Mouse (Mus musculus): ENCODE data around the gene Slc39a10. TPM values are rescaled to one million over a fixed set of nuclear protein-coding genes. Genes with fewer than 3 reads are reported as not detected.
"Not testable (repeated sequence)": the region's sequence is repeated elsewhere in the genome, so short reads cannot be mapped to it uniquely, and the experiment has no call there.

Gene Slc39a10
- polyA plus RNA-seq, 1 experiment from 2014 or later, result 2.7 TPM

DNA sequence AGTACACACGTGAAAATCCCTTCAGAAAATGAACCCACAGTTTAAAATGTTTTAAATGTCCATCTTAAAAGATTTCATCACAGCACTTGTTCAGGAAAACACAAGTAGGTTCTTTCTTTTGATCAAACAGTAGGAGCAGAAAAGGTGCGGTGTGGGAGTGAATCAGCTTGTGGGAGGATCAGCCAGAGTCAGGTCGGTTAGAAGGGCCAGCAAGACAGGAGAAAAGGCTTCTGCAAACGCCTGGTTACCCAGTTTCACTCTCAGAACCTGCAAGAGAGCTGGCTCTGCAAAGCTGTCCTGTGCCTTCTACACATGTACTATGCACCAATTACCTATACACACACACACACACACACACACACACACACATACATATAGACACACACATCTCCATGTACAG is 49.2 kb downstream of the Slc39a10 start:
- Histone ChIP-seq H3K27ac (ENCODE audit: low read length) (no peak overlapping the region), H3K4me3 (ENCODE audit: low read depth, low read length) (no peak overlapping the region), H3K36me3 (ENCODE audit: control insufficient read depth, insufficient read depth) (no peaks in the 10 kb centered on the region), H3K27me3 (ENCODE audit: control insufficient read depth, insufficient read depth, low read depth, low read length) (no peaks in the 10 kb centered on the region), H3K9me3 (replicated peaks; ENCODE audit: control insufficient read depth, low read length) (no peaks in the 10 kb centered on the region), H3K4me2 (ENCODE audit: low read depth, low read length) (no peak overlapping the region), H3K4me1 (ENCODE audit: control insufficient read depth, low read depth, low read length) (no peaks in the 10 kb centered on the region), H3K9ac (ENCODE audit: low read depth, low read length) (no peak overlapping the region)
- ATAC-seq (ENCODE audit: low read depth), result no peak
- WGBS (ENCODE audit: insufficient replicate concordance), result 49% methylated on average over 4 of the region's 4 CpGs

DNA sequence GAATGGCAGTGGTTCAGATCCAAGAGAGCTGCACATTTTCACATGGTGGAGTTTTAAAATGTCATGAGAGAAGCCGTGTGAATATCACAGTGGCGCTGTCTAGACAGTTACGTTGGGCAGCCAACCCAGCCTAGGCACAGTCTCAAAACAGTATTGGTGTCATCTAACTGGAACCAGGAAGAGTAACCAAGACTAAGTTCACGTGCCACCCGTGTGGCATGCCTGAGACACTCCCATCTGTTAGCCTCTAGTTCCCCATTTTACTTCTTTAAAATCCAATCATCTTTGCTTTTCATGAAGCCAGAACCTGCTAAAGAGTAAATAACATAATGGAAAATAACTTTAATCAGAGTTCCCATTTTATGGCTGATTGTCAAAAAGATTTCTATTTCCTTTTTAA is 60.7 kb downstream of the Slc39a10 start:
- Histone ChIP-seq H3K4me1 (ENCODE audit: control insufficient read depth, low read depth, low read length) (no peaks in the 10 kb centered on the region), H3K27ac (ENCODE audit: low read length) (no peak overlapping the region)

DNA sequence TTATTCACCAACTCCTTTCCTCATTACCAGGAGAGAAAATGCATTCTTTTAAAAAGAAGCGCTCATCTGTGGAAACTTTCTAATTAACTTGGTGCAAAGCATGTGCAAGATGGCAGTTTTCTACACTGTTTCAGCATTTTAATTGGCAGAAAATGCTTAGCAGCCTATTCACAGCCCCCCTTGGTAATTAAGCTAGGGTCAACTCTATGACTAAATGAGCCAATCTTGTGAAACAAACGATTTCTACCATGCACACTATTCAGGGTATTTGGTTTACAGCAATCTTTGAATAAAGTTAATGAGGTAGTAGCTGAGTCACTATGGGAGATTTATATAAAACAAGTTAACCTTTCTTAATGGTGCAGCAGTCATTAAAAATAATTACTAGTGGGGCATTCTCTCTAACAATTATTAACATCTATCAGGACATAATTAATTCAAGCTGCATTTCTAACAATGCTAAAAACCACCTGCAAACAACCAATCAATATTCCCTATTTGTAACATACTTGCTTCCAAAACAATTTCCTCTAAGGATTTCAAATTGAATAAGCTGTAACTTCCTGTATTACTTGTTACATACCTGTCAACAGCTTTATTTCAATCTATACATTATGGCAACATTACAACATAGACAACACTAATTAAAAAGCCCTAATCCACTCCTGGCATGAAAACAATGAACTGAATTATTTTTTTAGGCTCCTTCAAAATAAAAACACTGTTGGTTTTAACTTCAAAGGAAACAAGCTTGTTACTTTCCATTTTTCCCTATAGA is 62.4 kb downstream of the Slc39a10 start:
- no peaks in the 10 kb centered on the region for H3K9me3 ChIP-seq (replicated peaks; ENCODE audit: control insufficient read depth, low read length)

More for the DNA sequence above, 60.7 kb downstream of the Slc39a10 start:
- no peaks in the 10 kb centered on the region for H3K27me3 ChIP-seq (ENCODE audit: control insufficient read depth, insufficient read depth, low read depth, low read length)
- 61% methylated on average over 5 of the region's 5 CpGs for WGBS (ENCODE audit: insufficient replicate concordance)
- no peaks in the 10 kb centered on the region for H3K36me3 ChIP-seq (ENCODE audit: control insufficient read depth, insufficient read depth)
- H3K4me3 ChIP-seq (ENCODE audit: low read depth, low read length), result no peak overlapping the region
- H3K9me3 ChIP-seq (replicated peaks; ENCODE audit: control insufficient read depth, low read length), result no peaks in the 10 kb centered on the region
- no peak overlapping the region for H3K4me2 ChIP-seq (ENCODE audit: low read depth, low read length)
- no peak overlapping the region for H3K9ac ChIP-seq (ENCODE audit: low read depth, low read length)
- ATAC-seq (ENCODE audit: low read depth), result no peak

GRCm38 (mm10) chr1:46822256-46822972 is 70.2 kb downstream of the Slc39a10 start:
- H3K9ac ChIP-seq (ENCODE audit: low read depth, low read length), result no peak overlapping the region
- 45% methylated on average over 4 of the region's 4 CpGs for WGBS (ENCODE audit: insufficient replicate concordance)

More for the DNA sequence above, 62.4 kb downstream of the Slc39a10 start:
- Histone ChIP-seq H3K27ac (ENCODE audit: low read length) (no peak overlapping the region), H3K9ac (ENCODE audit: low read depth, low read length) (no peak overlapping the region), H3K27me3 (ENCODE audit: control insufficient read depth, insufficient read depth, low read depth, low read length) (no peaks in the 10 kb centered on the region), H3K4me2 (ENCODE audit: low read depth, low read length) (no peak overlapping the region), H3K4me3 (ENCODE audit: low read depth, low read length) (no peak overlapping the region), H3K4me1 (ENCODE audit: control insufficient read depth, low read depth, low read length) (no peaks in the 10 kb centered on the region), H3K36me3 (ENCODE audit: control insufficient read depth, insufficient read depth) (no peaks in the 10 kb centered on the region)
- 66% methylated on average over 2 of the region's 2 CpGs for WGBS (ENCODE audit: insufficient replicate concordance)
- ATAC-seq (ENCODE audit: low read depth), result no peak

GRCm38 (mm10) chr1:46817934-46818333 is 74.7 kb downstream of the Slc39a10 start:
- Histone ChIP-seq H3K4me1 (ENCODE audit: control insufficient read depth, low read depth, low read length) (no peaks in the 10 kb centered on the region), H3K9me3 (replicated peaks; ENCODE audit: control insufficient read depth, low read length) (no peaks in the 10 kb centered on the region), H3K4me2 (ENCODE audit: low read depth, low read length) (no peak overlapping the region), H3K36me3 (ENCODE audit: control insufficient read depth, insufficient read depth) (no peaks in the 10 kb centered on the region), H3K4me3 (ENCODE audit: low read depth, low read length) (no peak overlapping the region), H3K27me3 (ENCODE audit: control insufficient read depth, insufficient read depth, low read depth, low read length) (no peaks in the 10 kb centered on the region), H3K27ac (ENCODE audit: low read length) (no peak overlapping the region), H3K9ac (ENCODE audit: low read depth, low read length) (no peak overlapping the region)
- WGBS (ENCODE audit: insufficient replicate concordance), result 78% methylated on average over 5 of the region's 5 CpGs
- no peak for ATAC-seq (ENCODE audit: low read depth)

More at GRCm38 (mm10) chr1:46822256-46822972, 70.2 kb downstream of the Slc39a10 start:
- ATAC-seq (ENCODE audit: low read depth), result no peak
- H3K4me1 ChIP-seq (ENCODE audit: control insufficient read depth, low read depth, low read length), result no peaks in the 10 kb centered on the region
- H3K36me3 ChIP-seq (ENCODE audit: control insufficient read depth, insufficient read depth), result no peaks in the 10 kb centered on the region
- H3K9me3 ChIP-seq (replicated peaks; ENCODE audit: control insufficient read depth, low read length), result no peaks in the 10 kb centered on the region
- H3K27me3 ChIP-seq (ENCODE audit: control insufficient read depth, insufficient read depth, low read depth, low read length), result no peaks in the 10 kb centered on the region
- no peak overlapping the region for H3K27ac ChIP-seq (ENCODE audit: low read length)
- H3K4me2 ChIP-seq (ENCODE audit: low read depth, low read length), result no peak overlapping the region
- H3K4me3 ChIP-seq (ENCODE audit: low read depth, low read length), result no peak overlapping the region

- H3K4me3 ChIP-seq (ENCODE audit: low read depth, low read length); H3K9me3 ChIP-seq (replicated peaks; ENCODE audit: control insufficient read depth, low read length); H3K36me3 ChIP-seq (ENCODE audit: control insufficient read depth, insufficient read depth); H3K9ac ChIP-seq (ENCODE audit: low read depth, low read length); ATAC-seq (ENCODE audit: low read depth); H3K4me2 ChIP-seq (ENCODE audit: low read depth, low read length); H3K27ac ChIP-seq (ENCODE audit: low read length); H3K4me1 ChIP-seq (ENCODE audit: control insufficient read depth, low read depth, low read length); H3K27me3 ChIP-seq (ENCODE audit: control insufficient read depth, insufficient read depth, low read depth, low read length): not testable (repeated sequence)
- 61% methylated on average over 4 of the region's 4 CpGs for WGBS (ENCODE audit: insufficient replicate concordance)
Observed at GRCm38 (mm10) chr1:46808630-46809029, 84.0 kb downstream of the Slc39a10 start.

GRCm38 (mm10) chr1:46805074-46805473 is 87.6 kb downstream of the Slc39a10 start:
- no peak overlapping the region for H3K4me3 ChIP-seq (ENCODE audit: low read depth, low read length)
- no peak overlapping the region for H3K9ac ChIP-seq (ENCODE audit: low read depth, low read length)
- no peaks in the 10 kb centered on the region for H3K36me3 ChIP-seq (ENCODE audit: control insufficient read depth, insufficient read depth)
- no peak overlapping the region for H3K4me2 ChIP-seq (ENCODE audit: low read depth, low read length)
- 52% methylated on average over 1 of the region's 1 CpGs for WGBS (ENCODE audit: insufficient replicate concordance)
- no peak overlapping the region for H3K27ac ChIP-seq (ENCODE audit: low read length)
- no peaks in the 10 kb centered on the region for H3K4me1 ChIP-seq (ENCODE audit: control insufficient read depth, low read depth, low read length)
- H3K9me3 ChIP-seq (replicated peaks; ENCODE audit: control insufficient read depth, low read length), result no peaks in the 10 kb centered on the region
- H3K27me3 ChIP-seq (ENCODE audit: control insufficient read depth, insufficient read depth, low read depth, low read length), result no peaks in the 10 kb centered on the region
- no peak for ATAC-seq (ENCODE audit: low read depth)

DNA sequence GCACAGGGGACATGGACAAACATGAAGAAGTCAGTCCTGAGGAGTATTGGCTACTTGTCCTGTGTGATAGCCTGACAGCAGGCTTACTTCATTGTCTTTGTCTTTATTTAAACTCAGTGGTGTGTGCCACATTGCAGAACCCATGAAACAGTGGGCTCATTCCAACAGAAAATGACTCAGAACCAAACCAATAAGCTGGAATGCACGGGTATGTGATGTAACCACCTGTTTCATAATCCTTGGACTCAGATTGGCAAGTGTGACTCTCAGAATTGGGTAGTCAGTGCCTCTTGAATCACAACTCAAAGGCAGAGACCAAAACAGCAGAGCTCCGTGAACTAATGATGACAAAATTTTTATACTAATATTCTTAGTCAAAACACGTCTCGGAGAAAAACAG is 110.4 kb downstream of the Slc39a10 start:
- not testable (repeated sequence) for H3K4me2 ChIP-seq (ENCODE audit: low read depth, low read length); H3K27me3 ChIP-seq (ENCODE audit: control insufficient read depth, insufficient read depth, low read depth, low read length); H3K9me3 ChIP-seq (replicated peaks; ENCODE audit: control insufficient read depth, low read length); H3K9ac ChIP-seq (ENCODE audit: low read depth, low read length); ATAC-seq (ENCODE audit: low read depth); H3K4me1 ChIP-seq (ENCODE audit: control insufficient read depth, low read depth, low read length); H3K36me3 ChIP-seq (ENCODE audit: control insufficient read depth, insufficient read depth); H3K27ac ChIP-seq (ENCODE audit: low read length); H3K4me3 ChIP-seq (ENCODE audit: low read depth, low read length)
- WGBS (ENCODE audit: insufficient replicate concordance), result 51% methylated on average over 4 of the region's 4 CpGs

- 76% methylated on average over 7 of the region's 7 CpGs for WGBS (ENCODE audit: insufficient replicate concordance)
- ATAC-seq (ENCODE audit: low read depth); H3K9ac ChIP-seq (ENCODE audit: low read depth, low read length); H3K27me3 ChIP-seq (ENCODE audit: control insufficient read depth, insufficient read depth, low read depth, low read length); H3K9me3 ChIP-seq (replicated peaks; ENCODE audit: control insufficient read depth, low read length); H3K4me1 ChIP-seq (ENCODE audit: control insufficient read depth, low read depth, low read length); H3K4me2 ChIP-seq (ENCODE audit: low read depth, low read length); H3K36me3 ChIP-seq (ENCODE audit: control insufficient read depth, insufficient read depth); H3K27ac ChIP-seq (ENCODE audit: low read length); H3K4me3 ChIP-seq (ENCODE audit: low read depth, low read length): not testable (repeated sequence)
Observed at GRCm38 (mm10) chr1:46770077-46770695, 122.5 kb downstream of the Slc39a10 start.

Data from liver, embryonic 16.5 days (tissue).